Mouse (Mus musculus) gastrocnemius, postnatal 14 days (tissue): Measurements from ENCODE around the gene Gm28308. TPM values are rescaled to one million over a fixed set of nuclear protein-coding genes. Genes with fewer than 3 reads are reported as not detected.

Experiments used
- DNase-seq: peaks from one replicate; pipeline ENCODE4 v3.0.0; 2021; ENCODE audit warnings: mixed read lengths
- intact Hi-C: fragments of 180-260 bp; cut with DNase I; formaldehyde crosslinking; loops from one replicate; pipeline ENCODE4 v1.15.1; 2025; ENCODE audit warnings: low total_unique reads
- total RNA-seq, 2 experiments: library from RNA; stranded (reverse); gene quantifications; 2 replicates each; pipeline ENCODE4 v1.2.3; 2021

Gm28308 gene
- total RNA-seq, 2 experiments from 2014 or later, result 0.51 TPM; not detected in 1

DNA sequence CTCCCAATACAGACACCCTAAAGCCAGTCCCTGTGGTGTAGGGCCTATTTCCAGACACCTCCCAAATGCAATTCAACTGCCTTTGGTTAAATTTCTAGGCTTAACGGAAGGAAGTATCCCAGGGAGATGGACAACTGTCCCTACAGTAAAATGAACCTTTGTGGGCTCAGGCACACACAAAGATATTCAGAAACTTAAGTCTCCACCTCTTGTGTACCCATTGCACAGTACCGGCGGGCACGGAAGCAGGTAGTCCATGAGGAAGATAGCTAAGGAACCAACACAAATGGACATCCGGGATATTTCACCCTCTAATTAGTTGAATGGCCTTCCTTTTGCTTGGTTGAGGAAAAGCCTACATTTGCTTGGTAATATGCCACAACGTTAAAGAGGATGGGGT lies 36.7 kb downstream of the Gm28308 start:
- intact Hi-C loops, result no loop called here
- no peak for DNase-seq

DNA sequence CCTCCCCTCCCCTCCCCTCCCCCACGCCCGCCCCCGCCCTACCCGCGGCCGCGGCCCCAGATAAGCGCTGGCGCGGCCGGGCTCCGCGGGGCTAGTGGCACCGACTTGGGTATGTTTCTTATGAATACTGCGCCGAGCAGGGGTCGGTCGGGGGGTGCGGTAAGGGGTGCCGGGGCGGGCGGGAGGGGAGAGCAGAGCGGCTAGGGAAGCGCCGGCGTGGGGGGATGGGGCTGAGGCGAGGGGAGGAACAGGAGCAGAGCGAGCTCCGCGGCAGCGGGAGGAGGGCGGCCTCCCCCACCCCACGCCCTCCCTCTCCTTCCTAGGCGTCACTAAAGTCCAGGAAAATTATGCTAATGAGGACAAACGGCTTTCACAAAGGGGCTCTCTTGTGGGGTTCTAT lies 37.3 kb downstream of the Gm28308 start:
- intact Hi-C loops, result no loop called here
- no peak for DNase-seq

DNA sequence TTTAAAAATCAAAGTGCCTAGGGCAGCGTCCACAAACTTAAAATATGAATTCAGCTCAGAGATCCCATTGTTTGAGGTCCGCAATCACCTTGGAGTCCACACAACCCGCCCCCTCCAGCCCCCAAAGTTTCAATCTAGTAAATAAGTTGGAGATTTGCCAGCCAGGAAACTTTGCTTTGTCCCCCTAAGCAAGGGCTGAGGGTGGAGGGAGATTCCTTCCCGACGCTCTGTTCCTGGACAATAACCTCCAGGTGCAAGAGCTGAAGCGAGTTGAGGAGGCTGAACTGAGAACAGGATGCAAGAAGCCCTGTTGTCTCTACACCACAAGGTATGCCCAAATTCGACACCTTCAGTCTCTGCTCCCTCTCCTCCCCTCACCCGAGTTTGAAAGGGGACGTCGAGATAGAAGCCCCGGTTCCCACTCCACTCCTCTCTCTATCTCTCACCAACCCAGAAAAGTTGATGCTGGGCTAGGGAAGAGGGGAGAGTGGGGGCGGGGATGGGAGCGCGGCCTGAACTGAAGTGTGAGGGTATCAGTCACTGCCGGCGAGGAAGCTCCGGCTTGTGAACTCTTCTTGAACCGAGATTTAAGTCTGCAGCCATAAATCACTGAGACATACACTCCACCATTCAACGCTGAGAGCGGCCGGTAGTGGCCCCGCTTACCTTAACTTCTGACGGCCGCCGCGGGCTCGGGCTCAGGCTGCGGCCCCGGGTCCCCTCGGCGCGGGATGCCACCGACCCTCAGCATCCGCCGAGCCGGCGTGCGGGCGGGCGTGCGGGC lies 38.0 kb downstream of the Gm28308 start:
- DNase-seq, result no peak
- intact Hi-C loops, result no loop called here

DNA sequence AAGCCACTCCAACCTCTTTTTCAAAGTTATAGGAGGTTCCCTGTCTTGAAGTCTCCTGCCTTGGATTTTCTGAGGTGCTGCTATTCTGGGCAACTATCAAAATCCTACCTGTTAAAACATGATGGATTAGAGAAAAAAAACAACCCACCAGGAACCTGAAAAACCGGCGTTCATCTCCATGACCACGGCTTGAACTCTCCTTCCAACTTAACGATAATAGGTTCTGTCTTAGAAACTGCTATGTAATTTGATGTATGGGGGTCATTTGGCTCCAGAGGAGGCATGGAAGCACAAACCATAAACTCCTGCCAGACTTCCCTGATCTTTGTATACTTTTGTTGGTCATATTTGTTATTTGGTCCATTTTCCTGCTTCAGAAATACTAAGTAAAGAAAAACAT lies 39.5 kb downstream of the Gm28308 start:
- intact Hi-C loops, result no loop called here

DNA sequence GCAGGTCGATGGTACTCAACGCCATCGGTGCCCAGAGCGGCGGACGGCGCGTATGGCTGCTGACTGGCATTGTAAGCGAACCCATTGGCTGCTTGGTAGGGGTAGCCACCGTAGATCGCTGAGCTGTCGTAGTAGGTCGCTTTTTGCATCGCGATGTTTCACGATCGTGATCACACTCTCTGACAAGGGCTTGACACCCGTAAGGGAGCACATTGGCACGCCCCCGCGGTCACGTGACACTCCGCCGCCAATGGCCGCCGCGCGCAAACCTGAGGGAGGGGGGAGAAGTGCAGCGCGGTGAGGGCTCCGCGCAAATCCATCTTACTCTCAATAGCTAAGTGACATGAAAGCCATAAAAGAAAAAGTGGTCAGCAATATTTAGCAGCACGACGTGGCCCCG lies 40.6 kb downstream of the Gm28308 start:
- intact Hi-C loops, result no loop called here
- DNase-seq, result peak; percentile 86

More for the DNA sequence above, 39.5 kb downstream of the Gm28308 start:
- DNase-seq, result no peak

DNA sequence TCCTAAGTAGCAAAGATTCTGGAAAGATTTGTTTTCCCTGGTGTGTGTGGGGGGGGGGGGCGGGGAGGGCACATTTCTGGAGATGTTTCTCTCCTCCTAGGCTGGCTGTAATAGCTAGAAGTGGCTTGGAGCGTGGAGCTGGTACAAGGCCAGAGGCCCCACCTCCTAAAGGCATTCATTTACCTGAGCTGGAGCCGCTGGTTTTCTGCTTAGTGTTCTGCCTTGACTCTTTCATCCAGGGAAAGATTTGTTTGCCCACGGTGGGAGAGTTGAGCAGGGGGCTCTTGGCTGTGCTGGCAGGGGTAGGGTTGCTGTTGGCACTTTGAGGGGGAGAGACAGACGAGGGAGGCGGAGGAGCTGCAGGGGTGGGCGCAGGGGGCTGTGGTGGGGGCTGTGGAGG lies 41.2 kb downstream of the Gm28308 start:
- intact Hi-C loops, result loop anchor here (1.0 kb wide), 1 partner anchor 48 kb away; no protein-coding TSS in a partner anchor

DNA sequence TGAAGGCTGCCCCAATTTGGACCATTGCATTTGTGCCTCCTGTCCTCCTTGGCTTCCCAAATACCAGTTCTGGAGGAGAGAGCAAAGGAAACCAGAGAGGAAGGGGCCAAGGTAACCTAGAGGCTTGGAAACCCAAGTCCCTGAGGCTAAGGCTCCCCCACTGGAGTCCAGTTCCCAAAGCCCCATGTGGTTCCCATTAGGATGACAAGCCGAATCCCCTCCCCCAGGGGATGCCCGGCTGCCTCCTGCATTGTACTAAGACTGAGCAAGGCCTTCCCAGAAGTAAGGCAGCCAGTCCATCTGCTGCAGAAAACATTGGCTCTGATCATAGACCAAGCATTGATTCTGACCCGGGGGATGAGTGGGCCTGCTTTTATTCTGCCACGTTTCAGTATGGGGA lies 41.8 kb downstream of the Gm28308 start:
- intact Hi-C loops, result loop anchor here (1.0 kb wide), 1 partner anchor 49 kb away; no protein-coding TSS in a partner anchor
- DNase-seq, result no peak

More for the DNA sequence above, 41.2 kb downstream of the Gm28308 start:
- DNase-seq, result no peak

DNA sequence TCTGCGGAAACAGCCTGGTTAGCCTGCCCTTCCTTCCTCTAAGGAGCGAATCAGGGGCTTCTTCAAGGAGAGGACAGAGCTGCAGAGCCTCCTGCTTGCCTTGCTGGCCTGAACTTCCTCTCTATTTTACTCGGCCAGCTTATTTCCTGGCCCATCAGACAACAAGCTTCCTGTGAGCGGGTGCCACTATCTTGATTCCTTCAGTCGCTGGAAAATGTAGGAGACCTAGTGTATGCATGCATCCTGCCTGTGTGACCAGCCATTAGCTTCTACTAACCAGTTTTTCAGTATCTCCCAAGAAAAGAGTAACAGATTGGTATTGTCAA lies 42.3 kb downstream of the Gm28308 start:
- DNase-seq, result no peak
- intact Hi-C loops, result loop anchor here (1.0 kb wide), 1 partner anchor 49 kb away; no protein-coding TSS in a partner anchor

DNA sequence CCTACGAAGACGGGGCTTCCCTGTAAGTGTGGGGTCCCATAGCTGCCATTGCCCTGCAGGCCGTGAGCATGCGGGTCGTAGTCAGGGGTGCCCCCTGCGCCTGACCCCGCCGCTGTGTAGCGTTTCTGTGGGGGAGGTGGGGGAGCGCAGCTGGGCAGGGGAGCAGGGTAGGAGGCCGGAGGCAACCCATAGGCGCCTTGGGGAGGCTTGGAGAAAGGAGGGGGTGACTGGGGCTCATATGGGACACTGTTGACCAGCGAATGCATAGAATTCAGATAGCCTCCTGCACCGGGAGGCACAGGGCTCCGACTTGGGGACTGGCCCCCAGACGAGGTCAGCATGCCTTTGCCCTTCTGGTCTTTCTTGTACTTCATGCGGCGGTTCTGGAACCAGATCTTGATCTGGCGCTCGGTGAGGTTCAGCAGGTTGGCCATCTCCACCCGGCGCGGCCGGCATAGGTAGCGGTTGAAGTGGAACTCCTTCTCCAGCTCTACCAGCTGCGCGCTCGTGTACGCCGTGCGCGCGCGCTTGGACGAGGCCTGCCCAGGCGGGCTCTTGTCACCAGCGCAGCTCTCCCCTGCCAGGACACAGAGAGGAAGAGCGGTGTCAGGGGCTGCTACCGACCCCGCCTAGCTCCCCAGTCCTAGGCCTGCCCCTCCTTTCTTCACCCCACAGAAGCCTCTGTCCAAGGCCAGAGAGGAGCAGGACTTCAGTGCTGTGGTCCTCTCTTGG lies 42.8 kb downstream of the Gm28308 start:
- intact Hi-C loops, result no loop called here
- DNase-seq, result no peak

DNA sequence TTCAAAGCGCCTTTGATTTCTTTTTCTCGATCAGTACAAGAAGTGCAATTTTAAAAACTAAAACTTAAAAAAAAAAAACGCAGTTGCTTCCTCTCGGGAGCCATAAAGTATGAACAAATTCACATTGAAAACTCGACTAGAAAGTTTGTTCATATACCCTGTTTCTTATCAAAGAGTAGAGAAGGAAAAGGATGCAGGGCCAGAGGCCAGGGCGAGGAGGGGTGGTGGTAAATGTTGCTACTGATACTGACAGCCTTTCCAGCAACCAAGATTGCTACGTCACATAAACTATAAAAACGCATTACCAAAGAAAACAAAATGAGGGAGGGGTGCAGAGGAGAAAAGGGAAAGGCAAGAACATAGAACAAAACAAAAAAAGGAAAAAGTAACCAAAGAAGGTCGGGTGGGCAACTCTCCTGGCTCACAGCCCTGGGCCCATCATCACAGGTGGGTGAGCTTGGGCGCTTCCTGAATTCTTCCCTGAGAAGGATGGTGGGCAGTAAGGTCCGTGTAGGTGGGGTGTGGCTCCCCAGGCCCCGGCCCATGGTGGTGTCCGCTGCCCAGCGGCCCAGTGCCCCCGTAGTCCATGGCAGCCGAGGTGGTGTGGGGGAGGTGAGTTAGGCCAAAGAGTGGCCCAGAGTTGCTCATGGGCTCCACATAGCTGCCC lies 43.5 kb downstream of the Gm28308 start:
- intact Hi-C loops, result no loop called here
- no peak for DNase-seq

DNA sequence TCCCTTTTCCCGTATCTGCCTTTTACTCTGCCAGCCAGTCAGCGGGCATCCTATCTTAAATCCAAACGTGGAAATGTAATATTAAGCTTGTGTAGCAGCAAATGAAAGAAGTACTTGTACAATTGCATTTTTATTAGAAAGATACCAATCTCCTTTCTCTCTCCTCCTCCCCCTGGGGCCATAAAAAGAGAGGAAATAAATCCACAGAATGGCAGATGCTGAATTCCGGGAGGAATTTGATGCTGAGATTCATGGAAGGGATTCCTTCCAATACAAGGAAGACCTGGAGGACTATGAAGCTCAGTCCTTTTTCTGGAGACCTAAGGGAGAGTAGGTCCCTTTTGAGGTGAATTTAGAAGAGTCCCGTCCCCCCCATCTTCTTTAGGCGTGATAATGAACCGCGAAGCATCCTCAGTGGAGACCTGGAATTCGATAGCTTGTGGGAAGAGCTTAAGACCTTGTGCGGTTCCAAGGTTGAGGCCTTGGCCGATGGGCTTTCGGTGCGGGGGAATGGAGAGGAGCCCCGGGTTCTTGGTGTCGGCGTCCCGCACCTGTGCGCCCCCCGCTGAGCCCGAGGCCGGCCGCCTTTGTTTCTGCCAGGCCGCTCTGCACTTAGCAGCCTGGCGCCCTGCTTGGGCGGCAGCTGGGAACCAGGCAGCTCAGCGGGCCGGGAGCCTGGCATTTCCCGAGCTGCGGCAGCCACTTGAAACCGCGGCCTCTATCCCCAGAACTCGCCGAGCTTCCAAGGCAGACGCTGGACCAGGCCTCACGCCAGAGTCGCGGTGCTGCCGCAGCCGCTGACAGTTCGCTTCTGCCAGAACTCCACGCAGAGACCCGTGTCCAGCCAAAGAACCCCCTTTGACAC lies 44.7 kb downstream of the Gm28308 start:
- no peak for DNase-seq
- intact Hi-C loops, result no loop called here

DNA sequence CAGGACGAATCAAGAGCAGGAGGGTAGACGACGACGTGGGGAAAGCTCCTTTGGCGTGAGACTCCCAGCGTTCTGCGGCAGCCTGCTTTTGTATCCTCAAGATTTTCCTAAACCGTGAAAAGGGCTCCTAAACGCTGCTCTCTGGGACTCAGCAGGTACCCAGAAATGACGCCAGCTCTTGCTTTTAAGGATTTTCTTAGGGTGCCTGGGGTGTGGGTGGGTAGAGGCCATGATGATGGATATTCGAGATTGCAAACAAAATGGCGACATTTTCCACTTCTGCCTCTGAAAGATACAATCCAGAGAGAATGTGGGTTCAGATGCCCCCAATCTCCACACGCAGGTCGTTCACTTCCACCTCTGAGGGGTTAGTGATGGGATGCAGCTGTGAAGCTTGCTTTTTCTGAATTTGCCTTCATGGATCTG lies 45.4 kb downstream of the Gm28308 start:
- DNase-seq, result no peak
- intact Hi-C loops, result no loop called here

DNA sequence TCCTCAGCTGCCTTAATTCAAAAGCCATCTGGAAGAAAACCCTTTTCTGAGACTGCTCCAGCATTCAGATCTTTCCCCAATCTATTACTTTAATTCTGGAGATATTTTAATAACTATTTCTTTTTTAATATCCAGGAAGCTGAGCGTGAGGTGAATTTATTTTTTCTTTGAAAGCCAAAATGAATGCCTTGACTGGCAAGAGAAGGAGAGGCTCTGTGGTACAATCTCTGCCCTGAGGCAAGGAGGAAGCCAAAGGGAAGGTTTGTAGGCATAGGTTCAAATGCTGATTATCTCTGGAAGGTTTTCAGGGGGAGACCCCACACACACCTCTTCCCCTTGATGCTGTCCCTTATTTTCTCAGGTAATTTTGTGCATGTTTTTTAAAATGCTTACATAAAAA lies 46.0 kb downstream of the Gm28308 start:
- intact Hi-C loops, result no loop called here
- DNase-seq, result no peak

DNA sequence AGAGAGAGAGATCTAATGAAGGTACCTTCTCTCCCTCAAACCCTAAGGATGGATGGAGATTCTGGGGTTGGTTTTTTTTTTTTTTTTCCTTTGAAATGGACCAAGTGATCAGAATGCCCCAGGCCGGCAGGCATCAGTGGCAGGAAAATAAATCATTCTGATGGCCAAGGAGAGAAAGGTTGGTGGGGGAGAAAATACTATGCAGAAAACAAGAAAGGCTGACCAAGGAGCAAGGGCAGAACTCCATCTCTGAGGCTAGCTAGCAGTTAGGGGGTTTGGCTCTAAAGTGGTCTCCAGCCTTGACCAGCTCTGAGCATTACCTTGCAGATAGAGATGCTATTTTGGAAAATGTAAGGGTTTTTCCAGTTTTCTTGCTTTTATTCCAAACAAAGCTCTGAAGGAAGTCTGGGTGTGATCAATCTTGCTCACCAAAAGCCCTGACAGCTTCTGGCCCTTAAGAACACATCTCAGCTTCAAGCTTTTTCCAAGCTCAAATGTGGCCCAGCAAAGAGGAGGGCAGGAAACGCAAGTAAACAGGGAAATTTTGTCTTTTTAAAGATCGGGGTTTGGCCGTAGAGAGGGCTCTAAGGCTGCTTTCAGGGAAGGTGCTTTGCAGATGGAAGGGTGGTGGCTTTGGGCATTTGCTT lies 46.6 kb downstream of the Gm28308 start:
- intact Hi-C loops, result no loop called here
- no peak for DNase-seq

DNA sequence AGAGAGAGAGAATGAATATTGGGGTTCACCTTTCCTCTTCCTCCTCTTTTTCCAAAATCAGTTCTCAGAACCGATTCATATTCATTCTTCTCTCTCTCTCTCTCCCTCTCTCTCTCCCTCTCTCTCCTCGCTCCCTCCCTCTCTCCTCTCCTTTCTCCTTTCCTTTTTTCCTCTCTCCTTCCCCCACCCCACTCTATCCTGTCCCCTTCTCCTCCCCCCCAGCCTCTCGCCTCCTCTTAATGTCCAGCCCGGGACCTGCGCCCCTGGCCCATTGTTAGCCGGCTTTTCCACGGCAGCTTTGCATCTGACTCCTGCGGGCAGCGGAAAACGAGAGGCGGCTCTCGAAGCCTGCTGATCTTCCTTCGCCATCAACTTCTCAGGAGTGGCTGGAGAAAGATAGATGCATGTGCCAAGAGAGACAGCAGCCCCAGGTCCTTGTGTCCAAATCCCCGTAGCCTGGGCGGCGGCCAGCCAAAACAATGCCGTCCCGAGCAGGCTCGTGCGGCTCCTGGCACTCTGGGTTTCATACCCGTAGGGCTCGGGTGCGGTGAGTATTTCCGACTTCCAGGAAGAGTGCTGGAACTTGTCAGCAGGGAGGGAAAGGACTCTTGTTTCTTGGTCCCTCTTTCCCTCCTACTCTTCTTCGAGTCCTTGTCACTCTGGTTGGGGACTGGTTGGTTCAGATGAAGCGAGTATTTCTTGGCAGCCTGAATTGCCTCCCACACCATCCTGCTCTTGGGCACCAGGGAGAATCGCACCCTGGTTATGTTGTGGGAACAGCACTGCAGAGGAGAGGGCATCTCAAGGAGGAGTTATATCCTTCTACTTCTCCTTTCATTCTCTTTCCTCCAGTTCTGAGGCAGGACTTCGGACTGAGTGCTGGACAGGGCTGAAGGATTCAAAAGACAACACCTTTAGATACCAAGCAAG lies 47.4 kb downstream of the Gm28308 start:
- no peak for DNase-seq
- intact Hi-C loops, result no loop called here

DNA sequence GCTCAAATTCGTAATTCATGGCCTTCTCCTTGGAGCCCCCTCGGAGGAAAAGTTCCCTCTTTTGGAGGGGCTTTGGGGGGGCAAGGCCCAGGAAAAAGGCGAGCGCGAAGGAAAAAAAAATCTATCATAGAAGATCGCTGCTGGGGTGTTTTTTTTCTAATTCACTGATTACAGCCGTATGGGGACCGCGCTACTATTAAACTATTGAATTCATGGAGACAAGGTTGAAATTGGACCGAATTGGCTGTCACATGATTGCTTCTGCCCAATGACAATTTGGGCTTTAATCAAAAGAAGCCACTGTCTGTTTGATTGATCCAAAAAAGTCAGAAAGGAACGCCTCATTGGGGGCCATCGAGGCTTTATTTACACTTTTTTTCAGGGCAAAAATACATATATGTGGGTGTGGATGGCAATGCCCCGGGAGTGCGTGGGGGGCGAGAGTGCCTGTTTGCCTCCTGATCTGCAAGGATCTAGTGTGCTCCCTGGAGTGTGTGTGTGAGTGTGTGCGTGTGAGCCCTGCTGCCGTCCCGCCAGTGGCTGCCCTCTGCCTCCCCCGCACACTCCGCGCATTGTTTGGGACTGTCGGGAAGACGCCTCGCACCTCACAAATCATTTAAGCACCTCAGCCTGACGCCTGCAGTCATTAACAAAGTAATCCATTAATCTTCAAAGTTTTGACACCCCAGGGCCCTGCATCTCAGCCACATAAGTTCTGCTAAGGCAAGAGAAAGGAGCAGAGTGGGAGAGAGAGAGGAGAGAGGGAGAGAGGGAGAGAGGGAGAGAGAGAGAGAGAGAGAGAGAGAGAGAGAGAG lies 48.3 kb downstream of the Gm28308 start, which contains the start of gene Hoxa2:
TSS of gene Hoxa2 (minus strand) at position 206 of the 815 bp plus-strand sequence.
- DNase-seq, result no peak
- intact Hi-C loops, result no loop called here

DNA sequence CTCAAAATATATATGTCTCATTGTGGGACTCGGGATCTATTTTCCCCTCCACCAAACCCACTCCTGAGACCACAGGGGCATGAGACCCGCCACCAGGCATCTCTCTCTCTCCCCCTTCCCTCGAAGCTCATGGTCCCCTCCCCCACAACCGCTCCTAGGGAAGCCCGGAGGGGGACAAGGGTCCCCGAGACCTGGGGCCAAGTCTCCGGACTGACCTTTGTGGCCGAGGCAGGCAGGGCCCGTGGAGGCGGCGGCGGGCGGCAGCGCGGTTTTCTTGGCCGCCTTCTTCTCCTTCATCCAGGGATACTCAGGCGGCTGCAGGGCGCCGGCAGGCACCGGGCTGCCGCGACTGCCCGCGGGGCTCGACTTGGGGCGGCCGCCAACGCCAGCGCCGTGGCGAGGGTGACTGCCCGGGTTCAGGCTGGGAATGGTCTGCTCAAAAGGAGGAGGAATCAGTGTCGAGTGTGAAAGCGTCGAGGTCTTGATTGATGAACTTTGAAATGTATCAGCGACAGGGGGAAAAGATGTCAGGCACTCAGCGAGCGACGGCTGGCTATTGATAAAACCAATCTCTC lies 49.0 kb downstream of the Gm28308 start:
- DNase-seq, result no peak
- intact Hi-C loops, result no loop called here
